Mouse (Mus musculus) urinary bladder, postnatal 4 days (tissue): Measurements from ENCODE around the gene Zfyve1.

ENCODE experiments used
- DNase-seq, 2 experiments: peaks; one replicate each; pipeline ENCODE4 v3.0.0; 2021 to 2022; ENCODE audit warnings: low spot score in 2 of 2

Zfyve1 gene

GRCm38 (mm10) chr12:83580283-83580682, 16.7 kb downstream of the Zfyve1 start:
- DNase-seq: no peak

GRCm38 (mm10) chr12:83578896-83579569, 18.0 kb downstream of the Zfyve1 start:
- no peak for DNase-seq

- DNase-seq: no peak
These were observed 18.7 kb downstream of the Zfyve1 start for GRCm38 (mm10) chr12:83578356-83578755.

- DNase-seq: no peak
These were observed 19.6 kb downstream of the Zfyve1 start for GRCm38 (mm10) chr12:83577445-83577844.

- DNase-seq: no peak
These were observed 24.3 kb downstream of the Zfyve1 start for GRCm38 (mm10) chr12:83572717-83573116.

GRCm38 (mm10) chr12:83569866-83570265, 27.2 kb downstream of the Zfyve1 start:
- DNase-seq: no peak

- no peak for DNase-seq
These were observed 34.4 kb downstream of the Zfyve1 start for GRCm38 (mm10) chr12:83562589-83562988.

- DNase-seq: no peak
These were observed 36.8 kb downstream of the Zfyve1 start for GRCm38 (mm10) chr12:83560189-83560588.

GRCm38 (mm10) chr12:83558496-83558895, 38.5 kb downstream of the Zfyve1 start:
- DNase-seq: no peak

GRCm38 (mm10) chr12:83555605-83556004, 41.4 kb downstream of the Zfyve1 start:
- DNase-seq: no peak

GRCm38 (mm10) chr12:83553816-83554215, 43.2 kb downstream of the Zfyve1 start:
- no peak for DNase-seq

- DNase-seq: no peak
These were observed 45.7 kb downstream of the Zfyve1 start for GRCm38 (mm10) chr12:83551305-83551704.

GRCm38 (mm10) chr12:83544791-83545190, 52.2 kb downstream of the Zfyve1 start:
- no peak for DNase-seq

- no peak for DNase-seq
These were observed 53.0 kb downstream of the Zfyve1 start for GRCm38 (mm10) chr12:83543997-83544396.

- DNase-seq: no peak
These were observed 61.0 kb downstream of the Zfyve1 start for GRCm38 (mm10) chr12:83536039-83536438.

GRCm38 (mm10) chr12:83535428-83535827, 61.6 kb downstream of the Zfyve1 start:
- no peak for DNase-seq

GRCm38 (mm10) chr12:83534190-83534589, 62.8 kb downstream of the Zfyve1 start:
- DNase-seq: no peak

- DNase-seq: no peak
These were observed 64.1 kb downstream of the Zfyve1 start for GRCm38 (mm10) chr12:83532966-83533365.

GRCm38 (mm10) chr12:83531992-83532391, 65.0 kb downstream of the Zfyve1 start:
- DNase-seq: no peak

GRCm38 (mm10) chr12:83528665-83529064, 68.4 kb downstream of the Zfyve1 start:
- no peak for DNase-seq

GRCm38 (mm10) chr12:83527816-83528215, 69.2 kb downstream of the Zfyve1 start:
- DNase-seq: no peak

GRCm38 (mm10) chr12:83525822-83526544, 71.0 kb downstream of the Zfyve1 start:
- no peak for DNase-seq

- no peak for DNase-seq
These were observed 72.7 kb downstream of the Zfyve1 start for GRCm38 (mm10) chr12:83524329-83524728.
